ENCODE assay signal across 24 mouse cellular contexts in the genomic region with DNA sequence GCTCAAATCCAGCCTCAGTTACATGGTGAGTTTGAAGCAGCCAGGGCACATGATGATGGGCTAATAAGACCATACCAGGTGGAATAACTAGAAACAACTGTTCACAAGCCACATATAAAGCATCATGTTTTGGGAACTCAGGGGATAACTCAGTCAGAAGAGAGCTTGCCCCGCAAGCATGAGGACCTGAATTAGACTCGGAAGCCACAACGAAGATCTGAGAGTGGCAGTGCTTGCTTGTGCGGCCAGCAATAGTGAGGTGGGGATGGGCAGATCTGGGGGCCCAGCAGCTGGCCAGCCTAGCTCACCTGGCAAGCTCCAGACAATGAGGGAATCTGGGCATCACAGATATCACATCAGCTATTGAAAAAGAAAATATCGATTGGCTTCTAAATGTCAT. TPM values are rescaled to one million over a fixed set of nuclear protein-coding genes. Genes with fewer than 3 reads are reported as not detected.
"Had no signal": no experiment of that assay in that cellular context is flagged by ENCODE, and none has a peak within 500 bp of the region (broad histone marks: within the 10 kb centered on the region; RNA-seq: fewer than 3 reads in every experiment).

No protein-coding gene starts in this region.

- H3K4me1 ChIP-seq: midbrain, embryonic 13.5 days; midbrain, embryonic 15.5 days; neural tube, embryonic 13.5 days; stomach, embryonic 15.5 days had no signal

- H3K27me3 ChIP-seq: liver, embryonic 15.5 days; lung, embryonic 15.5 days; megakaryocyte, embryonic 14.5 days; midbrain, embryonic 13.5 days; midbrain, embryonic 15.5 days; neural tube, embryonic 13.5 days; stomach, embryonic 15.5 days had no signal

- ATAC-seq: lung, postnatal 0 days; midbrain, embryonic 13.5 days; midbrain, embryonic 15.5 days had no signal

- H3K36me3 ChIP-seq: liver, embryonic 15.5 days; lung, embryonic 15.5 days; midbrain, embryonic 13.5 days; midbrain, embryonic 15.5 days; neural tube, embryonic 13.5 days; stomach, embryonic 15.5 days had no signal

- DNase-seq: liver, postnatal 0 days; lung, adult 2 months; lung, postnatal 14 days; lung, postnatal 36 days; right cerebral cortex, postnatal 14 days; thymus, adult 2 months; thymus, postnatal 25 days; thymus, postnatal 4 days had no signal

- H3K4me3 ChIP-seq: liver, embryonic 15.5 days; lung, embryonic 15.5 days; megakaryocyte, embryonic 14.5 days; midbrain, embryonic 13.5 days; midbrain, embryonic 15.5 days; neural tube, embryonic 13.5 days; stomach, embryonic 15.5 days had no signal

- H3K27ac ChIP-seq: liver, embryonic 15.5 days; lung, embryonic 15.5 days; macrophage; midbrain, embryonic 13.5 days; midbrain, embryonic 15.5 days; neural tube, embryonic 13.5 days; stomach, embryonic 15.5 days; stomach, postnatal 0 days had no signal

- H3K9ac ChIP-seq: liver, embryonic 15.5 days; liver, postnatal 0 days; lung, embryonic 15.5 days; midbrain, embryonic 13.5 days; midbrain, embryonic 15.5 days; neural tube, embryonic 13.5 days; stomach, embryonic 15.5 days had no signal

- H3K9me3 ChIP-seq: liver, embryonic 15.5 days; lung, embryonic 15.5 days; megakaryocyte, embryonic 14.5 days; midbrain, embryonic 13.5 days; midbrain, embryonic 15.5 days; neural tube, embryonic 13.5 days; stomach, embryonic 15.5 days had no signal

- H3K4me2 ChIP-seq: liver, embryonic 15.5 days; lung, embryonic 15.5 days; midbrain, embryonic 13.5 days; midbrain, embryonic 15.5 days; neural tube, embryonic 13.5 days; stomach, embryonic 15.5 days had no signal

RNA-seq across cellular contexts. Expression of a gene that starts 7.8 kb away (rescaled TPM):
- total RNA-seq: megakaryocyte progenitor cell, adult 5-6 weeks; midbrain, postnatal 0 days; monocyte, adult 5-6 weeks; neutrophil, adult 5-6 weeks had no signal
- polyA plus RNA-seq: macrophage; midbrain, embryonic 13.5 days; midbrain, embryonic 15.5 days; midbrain, postnatal 0 days; neural tube, embryonic 11.5 days; neural tube, embryonic 13.5 days; stomach, embryonic 15.5 days; stomach, postnatal 0 days; urinary bladder, adult 2 months had no signal
